Mouse (Mus musculus) c-Kit-positive CD71-negative TER-119-negative erythroid progenitor cells, embryonic 14.5 days (primary cell): ENCODE results near the gene Akr1c14.
"Not testable (repeated sequence)": the region's sequence is repeated elsewhere in the genome, so short reads cannot be mapped to it uniquely, and the experiment has no call there.

Experiments used
- DNase-seq: peaks from one replicate; pipeline ENCODE4 v3.0.0-alpha.2; 2013; ENCODE audit warnings: low read depth

Akr1c14 gene

GRCm38 (mm10) chr13:4123146-4123545 lies 74.3 kb downstream of the Akr1c14 start:
- no peak for DNase-seq

GRCm38 (mm10) chr13:4124471-4124870 lies 75.7 kb downstream of the Akr1c14 start:
- DNase-seq: not testable (repeated sequence)

- not testable (repeated sequence) for DNase-seq
Measured at GRCm38 (mm10) chr13:4125846-4126245, 77.0 kb downstream of the Akr1c14 start.

- DNase-seq: no peak
Measured at GRCm38 (mm10) chr13:4129100-4129499, 80.3 kb downstream of the Akr1c14 start.

GRCm38 (mm10) chr13:4131317-4131716 lies 82.5 kb downstream of the Akr1c14 start:
- no peak for DNase-seq

GRCm38 (mm10) chr13:4131721-4132120 lies 82.9 kb downstream of the Akr1c14 start:
- no peak for DNase-seq

- no peak for DNase-seq
Measured at GRCm38 (mm10) chr13:4133070-4133469, 84.3 kb downstream of the Akr1c14 start.
